Mouse (Mus musculus) adrenal gland, adult 8-10 months (tissue): ENCODE data around the gene Ccr10. TPM values are rescaled to one million over a fixed set of nuclear protein-coding genes. Genes with fewer than 3 reads are reported as not detected.
"Not testable (repeated sequence)": the region's sequence is repeated elsewhere in the genome, so short reads cannot be mapped to it uniquely, and the experiment has no call there.

Experiments used
- DNase-seq: peaks from one replicate; pipeline ENCODE4 v3.0.0; 2022
- total RNA-seq, 4 experiments: library from RNA; stranded (reverse); gene quantifications; 2 replicates each; pipeline ENCODE4 v1.2.4; 2022

Gene Ccr10
- total RNA-seq, 4 experiments from 2014 or later: 0.15 to 0.70 (median 0.36) TPM

DNA sequence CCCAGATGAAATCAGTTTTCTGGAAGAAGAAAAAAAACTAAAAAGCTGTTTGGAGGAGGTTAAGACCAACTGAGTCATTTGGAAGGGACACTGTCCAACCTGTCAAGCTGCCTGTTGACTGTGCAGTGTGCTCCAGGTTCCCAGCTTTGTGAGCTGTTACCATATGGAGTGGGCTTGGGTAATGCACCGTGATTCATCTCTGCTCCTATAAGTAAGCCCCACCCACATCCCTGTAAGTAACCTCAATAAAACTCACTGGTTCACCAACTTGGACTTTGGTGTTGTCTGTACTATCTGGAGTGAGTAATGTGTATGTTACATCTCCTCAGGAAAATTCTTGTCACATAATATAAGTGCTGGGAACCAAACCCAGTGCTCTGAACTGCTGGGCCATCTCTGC is 22.4 kb downstream of the Ccr10 start:
- no peak for DNase-seq

DNA sequence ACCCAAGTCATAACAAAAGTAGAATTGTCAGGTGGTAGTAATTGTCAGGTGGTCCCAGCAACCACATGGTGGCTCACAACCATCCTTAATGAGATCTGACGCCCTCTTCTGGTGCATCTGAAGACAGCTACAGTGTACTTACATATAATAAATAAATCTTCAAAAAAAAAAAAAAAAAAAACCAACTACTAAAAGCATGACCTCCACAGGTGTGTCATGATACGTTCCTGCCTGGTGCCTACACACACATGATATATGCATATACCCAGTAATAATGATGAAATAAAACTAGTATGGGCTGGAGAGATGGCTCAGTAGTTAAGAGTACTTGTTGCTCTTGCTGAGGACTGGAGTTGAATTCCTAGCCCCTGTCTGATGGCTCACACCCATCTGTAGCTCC is 24.2 kb downstream of the Ccr10 start:
- DNase-seq: no peak

DNA sequence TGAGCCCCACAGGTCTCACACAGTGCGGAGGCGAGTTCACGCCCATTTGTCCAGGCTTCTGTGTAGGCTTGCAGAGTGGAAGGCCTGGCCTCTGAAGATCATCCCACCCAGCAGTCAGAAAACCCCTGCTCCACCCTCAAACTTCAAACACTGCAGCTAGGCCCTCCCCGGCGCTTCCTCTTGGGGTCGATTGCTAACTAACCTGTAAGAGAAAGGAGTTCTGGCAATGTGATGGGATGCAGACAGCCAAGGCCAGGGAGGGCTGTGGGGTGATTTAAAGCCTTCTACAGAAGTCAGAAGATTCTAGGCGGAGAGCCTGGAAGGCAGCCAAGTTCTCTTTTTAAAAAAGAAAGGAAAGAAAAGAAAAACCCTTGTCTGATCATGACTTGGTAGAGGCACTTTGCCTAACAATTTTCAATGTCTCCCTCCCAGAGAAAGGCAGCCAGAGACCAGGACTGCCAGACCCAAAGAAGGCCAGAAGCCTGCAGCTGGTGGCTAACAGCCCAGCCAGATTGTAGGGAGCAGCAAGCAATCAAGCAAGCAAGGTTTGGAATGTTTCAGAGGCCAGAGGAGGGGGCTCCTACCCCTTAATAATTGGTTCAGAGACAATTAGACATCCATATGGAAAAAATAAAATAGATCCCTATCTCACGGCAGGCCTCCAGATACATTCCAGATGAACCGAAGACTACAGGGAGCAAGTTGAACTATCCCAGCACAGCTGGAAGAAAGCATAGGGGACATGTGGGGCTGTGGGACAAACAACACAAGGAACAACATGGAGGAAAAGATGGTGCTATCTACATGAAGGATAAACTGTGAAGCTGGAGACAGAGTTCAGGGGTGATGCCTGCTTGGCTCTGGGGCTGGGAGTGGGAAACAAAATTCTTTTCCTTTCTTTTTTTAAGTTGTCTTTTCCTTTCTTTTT is 25.8 kb downstream of the Ccr10 start:
- no peak for DNase-seq

DNA sequence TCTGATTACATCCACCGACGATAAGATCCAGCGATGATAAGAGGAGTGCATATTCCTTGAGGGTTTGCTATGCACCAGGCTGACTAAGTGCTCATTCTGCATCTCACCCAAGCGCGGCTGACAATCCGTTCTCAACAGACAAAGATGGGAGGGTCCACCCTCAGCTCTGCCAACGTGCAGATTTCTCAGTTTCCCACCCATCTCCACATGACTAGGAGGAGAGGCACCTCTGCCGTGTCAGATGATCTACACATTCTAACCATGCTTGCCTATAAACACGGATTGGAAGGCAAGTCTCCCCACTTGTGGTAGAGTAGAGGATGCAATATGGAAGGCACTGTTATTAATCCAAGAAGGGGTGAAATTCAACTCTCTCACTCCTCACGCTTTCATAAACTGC is 26.5 kb downstream of the Ccr10 start:
- DNase-seq: no peak

DNA sequence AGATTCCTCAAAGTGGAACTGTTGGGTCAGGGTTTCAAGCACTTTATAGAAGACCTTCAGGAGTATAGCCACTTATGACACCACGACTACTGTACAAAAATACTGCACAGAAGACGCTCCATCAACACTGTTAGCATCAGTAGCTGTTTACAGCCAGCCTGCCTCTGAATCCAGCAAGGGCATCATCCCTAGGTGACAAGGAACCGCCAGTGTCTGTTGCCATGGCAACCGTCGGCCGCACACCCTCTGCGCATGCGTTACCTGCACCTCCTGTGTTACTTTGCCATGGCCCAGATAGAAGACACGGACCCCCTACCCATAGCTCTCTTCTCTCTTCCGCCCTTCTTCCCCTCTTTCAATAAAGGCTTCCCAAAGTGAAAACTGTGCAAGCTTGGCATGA is 28.9 kb downstream of the Ccr10 start:
- DNase-seq: no peak

DNA sequence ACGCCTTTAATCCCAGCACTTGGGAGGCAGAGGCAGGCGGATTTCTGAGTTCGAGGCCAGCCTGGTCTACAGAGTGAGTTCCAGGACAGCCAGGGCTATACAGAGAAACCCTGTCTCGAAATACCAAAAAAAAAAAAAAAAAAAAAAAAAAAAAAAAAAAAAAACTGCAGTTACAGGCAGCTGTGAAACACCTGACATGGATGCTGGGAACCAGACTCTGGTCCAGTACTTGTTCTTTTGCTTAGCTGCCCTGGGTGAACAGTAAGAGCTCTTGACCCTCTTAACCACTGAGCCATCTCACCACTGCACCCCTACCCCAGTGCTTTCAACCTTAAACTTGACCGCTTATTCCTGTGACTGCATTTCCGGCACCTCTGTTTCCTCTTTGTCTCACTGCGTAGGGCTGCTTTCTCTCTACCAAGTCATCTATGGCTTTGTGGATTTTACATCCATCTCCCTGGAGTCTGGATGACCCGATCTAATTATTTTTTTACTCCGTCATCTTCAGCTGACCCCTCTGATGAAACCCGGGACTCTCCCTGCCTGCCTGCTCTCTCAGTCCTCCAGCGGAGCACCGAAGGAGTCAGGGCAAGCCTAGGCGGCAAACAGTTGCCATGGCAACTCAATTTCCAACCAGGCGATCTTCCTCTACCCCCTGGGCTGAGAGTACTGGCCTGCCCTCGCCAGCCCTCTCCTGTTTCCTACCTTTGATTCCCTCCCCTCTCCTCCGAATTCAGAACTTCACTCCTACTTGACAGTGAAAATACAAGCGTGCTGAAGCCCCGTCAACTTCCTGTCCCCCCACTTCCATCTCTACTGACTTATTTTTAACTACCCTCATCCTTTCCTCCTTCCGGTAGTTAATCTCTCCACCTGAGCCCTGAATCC is 31.7 kb downstream of the Ccr10 start:
- no peak for DNase-seq

DNA sequence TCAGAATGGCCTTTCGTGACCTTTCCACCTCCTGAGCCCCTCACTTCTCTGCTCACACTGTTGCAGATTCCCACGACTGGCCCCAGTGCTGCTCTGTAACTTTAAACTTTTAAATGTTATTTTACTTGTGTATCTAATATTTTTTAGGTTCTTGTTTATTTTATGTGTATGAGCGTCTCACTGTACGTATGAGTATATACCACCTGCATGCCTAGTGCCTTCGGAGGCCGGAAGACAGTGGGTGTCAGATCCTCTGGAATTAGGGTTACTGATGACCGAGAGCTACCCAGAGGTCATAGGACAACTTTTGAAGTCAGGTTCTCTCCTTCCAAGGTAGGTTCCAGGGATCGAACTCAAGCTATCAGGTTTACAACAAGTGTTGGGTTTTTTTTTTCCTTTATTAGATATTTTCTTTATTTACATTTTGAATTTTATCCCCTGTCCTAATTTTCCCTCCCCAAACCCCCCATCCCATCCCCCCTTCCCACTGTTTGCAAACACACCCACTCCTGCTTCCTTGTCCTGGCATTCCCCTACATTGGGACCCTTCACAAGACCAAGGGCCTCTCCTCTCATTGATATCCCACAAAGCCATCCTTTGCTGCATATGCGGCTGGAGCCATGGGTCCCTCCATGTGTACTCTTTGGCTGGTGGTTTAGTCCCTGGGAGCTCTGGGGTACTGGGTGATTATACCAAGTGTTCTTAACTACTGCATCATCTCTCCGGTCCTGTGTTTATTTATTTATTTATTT is 32.9 kb downstream of the Ccr10 start:
- no peak for DNase-seq

DNA sequence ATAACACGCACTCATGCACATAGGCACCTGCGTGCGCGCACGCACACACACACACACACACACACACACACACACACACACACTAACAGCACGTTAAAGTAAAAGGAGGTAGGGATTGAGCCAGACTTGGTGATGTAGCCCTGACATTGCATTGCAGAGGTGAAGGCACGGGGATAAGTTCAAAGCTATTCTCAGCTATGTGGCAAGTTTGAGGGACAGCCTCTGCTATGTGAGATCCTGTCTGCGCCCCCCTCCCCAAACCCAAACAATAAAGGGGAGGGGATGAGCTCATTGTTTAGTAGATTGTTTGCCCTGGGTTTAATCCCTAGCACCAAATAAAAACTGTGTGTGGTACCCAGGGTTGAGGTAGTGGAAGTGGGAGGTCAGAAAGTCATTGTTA is 34.2 kb downstream of the Ccr10 start:
- DNase-seq: no peak

DNA sequence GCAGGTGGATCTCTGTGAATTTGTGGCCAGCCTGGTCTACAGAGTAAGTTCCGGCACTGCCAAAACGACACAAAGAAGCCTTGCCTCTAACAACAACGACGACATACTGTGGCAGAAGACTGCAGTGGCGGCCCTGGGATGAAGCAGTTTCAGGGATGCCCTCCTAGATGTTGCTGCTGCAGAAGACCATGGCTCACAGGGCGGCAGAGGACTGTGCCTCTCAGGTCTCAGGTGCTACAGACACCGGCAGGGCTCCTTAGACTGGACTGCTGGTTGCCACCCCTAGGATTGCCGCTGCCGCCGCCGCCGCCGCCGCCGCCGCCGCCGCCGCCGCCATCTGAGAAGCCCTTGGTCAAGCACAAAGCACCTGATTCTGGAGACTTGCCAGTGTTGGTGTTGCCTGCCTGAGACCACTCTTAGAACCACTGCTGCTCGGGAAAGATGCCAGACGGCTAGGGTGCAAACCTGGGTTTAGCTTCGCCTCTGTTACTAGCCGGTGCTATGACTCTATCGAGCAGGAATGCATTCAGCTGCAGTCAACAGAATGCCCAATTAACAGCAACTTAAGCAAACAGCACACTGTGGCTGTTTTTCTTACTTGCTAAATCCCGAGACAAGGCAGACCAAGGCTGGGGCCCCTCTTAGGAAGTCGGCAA is 35.0 kb downstream of the Ccr10 start:
- no peak for DNase-seq

DNA sequence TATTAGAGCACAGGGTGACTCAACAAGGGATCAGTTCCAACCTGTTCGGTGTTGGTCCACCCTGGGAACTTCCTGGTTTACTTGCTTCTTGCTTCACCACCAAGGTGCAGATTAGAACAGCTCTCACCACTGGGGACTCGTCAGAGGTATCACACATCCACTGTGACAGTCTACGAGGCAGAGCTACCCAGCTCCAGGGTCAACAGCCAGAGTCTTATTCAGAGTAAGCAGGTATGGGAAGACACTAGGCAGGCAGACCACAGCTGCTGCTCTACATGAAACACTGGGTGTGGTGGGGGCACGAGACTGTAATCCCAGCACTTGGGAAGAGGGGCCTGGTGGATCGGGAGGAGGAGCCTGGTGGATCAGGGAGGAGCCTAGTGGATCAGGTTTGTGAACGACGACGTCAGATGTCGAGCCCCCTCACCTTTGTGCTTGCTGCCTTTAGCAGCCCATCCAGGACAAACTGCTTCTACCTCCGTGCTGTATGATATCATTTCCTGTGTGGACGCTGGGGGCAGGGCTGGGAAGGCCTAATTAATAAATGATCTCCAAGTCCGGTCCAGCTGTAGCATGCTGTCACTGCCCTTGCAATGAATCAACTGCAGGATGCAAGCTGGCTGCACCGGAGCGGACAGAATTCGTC is 36.6 kb downstream of the Ccr10 start:
- peak; percentile 60 for DNase-seq

DNA sequence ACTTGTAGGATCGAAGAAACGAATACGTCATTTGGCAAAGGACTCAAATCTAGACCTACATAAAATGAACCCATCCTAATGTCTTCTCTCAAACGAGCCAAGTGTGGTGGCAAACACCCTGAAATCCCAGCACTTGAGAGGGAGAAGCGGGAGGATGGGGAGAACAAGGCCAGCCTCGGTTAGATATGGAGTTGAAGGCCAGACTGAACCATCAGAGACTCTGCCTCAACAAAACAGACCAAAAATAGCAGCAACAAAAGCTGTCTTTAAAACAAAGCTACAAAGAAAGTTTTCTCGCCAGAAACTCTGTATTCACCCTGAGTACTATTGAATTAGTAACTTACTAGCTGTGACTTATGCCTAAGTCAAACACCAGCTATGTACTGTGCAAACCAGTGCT is 38.2 kb downstream of the Ccr10 start:
- DNase-seq: no peak

DNA sequence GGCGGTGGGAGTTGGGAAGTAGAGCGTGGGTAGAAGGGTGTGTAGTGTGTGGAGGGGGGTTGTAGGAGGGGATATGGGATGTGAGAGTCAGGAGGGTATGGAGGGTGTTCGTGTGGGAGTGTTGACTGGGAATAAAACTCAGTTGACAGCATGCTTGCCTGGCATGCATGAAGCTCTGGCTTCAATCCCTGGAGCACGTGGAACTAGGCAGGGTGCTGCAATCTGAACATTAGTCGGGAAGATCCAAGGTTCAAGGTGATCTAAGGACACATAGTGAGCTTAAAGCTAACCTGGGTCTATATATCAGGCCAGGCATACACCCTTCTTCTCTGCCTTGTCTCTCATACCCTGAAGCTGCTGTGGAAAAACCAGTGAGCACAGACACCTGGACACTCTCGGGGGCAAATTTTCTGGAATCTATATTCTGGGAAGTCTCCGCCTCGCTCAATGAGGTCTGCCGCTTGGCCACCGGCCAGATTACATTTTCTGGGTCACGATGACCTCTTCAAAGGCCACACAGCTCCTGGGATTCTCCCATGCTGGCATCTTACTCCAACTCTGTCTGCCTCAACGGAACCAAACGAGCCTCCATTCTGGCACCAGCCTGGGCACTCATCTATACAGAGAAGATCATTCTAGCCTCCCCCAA is 40.9 kb downstream of the Ccr10 start:
- DNase-seq: peak; percentile 77

DNA sequence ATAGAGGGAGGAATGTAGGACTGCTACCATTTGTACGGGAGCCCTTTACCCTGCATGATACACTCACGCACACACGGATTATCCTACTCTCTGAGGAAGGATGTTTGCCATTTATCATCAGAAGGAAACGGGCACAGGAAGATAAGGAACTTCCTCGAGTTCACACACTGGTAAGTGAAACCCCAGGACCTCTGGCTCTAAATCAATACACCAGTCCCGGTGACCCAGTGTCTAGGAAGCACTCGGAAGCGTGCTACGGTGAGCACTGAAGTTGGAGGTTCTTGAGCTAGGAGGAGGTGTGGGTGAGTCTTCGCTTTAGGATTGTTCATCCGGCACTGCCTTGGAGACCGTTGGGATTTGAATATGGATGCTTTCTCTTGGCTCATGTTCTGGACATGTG is 42.2 kb downstream of the Ccr10 start:
- DNase-seq: no peak

DNA sequence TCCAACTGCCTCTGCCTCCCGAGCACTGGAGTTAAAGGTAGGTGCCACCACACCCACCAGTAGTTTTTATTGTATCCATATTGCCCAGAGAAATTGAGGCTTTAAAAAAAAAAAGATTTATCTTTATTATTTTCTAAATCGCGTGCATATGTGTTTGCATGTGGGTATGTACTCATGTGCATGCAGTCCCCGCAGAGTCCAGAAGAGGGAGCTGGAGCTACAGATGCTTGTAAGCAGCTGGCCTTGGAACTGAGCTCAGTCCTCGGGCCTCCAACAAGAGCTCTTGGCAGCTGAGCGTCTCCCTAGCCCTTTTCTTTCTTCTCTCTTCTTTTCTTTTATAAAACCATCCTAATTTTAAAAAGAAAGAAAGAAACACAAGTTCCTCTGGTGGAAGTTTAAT is 43.5 kb downstream of the Ccr10 start:
- DNase-seq: no peak

DNA sequence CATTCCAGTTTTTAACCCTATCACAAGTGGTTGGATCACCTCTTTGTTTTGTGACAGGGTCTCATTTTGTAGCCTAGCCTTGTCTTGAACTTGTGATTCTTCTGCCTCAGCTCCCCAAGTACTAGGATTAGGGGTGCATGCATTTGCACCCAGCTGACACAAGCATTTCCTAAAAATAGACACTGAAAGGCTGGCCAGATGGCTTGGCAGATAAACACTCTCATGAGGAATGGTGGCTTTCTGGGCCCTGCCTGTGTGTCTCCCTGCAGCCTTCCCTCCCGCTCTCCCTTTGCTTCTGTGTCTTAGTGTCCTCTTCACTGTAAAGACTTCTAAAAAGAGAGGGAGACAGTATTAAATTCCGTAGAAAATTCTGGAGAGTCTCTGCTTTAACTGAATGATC is 44.1 kb downstream of the Ccr10 start:
- DNase-seq: no peak

DNA sequence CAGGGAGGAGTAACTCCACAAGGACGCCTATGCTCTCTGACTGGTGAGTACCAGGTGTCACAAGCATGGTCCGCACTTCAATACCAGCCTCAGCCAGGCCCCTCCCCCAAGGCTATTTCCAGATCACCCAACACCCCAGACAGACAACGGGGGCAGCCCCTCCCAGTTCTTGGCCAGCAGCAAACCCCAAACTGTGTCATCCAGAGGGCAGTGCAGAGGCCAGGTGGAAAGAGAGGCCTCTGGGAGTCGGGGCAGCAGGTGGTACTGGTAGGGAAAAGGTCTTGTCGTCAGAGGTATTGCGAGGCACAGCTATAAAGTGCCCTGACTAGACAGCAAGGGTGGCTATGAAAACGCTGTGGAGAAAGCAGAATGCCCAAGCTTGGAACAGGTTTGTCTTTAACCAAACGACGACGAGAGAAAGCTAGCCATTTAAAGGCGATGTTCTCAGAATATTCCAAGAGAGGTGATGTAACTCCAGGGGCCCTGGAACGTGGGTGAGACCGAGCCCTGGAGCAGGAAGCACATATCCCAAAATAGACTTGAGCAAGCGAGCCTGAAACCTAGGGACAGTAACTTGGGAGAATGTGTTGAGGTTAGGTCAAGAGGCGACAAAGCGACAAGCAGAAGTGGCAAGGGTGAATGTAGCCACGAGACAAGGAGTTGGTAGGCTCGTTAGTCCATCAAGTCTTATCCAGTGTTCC is 45.0 kb downstream of the Ccr10 start:
- DNase-seq: no peak

DNA sequence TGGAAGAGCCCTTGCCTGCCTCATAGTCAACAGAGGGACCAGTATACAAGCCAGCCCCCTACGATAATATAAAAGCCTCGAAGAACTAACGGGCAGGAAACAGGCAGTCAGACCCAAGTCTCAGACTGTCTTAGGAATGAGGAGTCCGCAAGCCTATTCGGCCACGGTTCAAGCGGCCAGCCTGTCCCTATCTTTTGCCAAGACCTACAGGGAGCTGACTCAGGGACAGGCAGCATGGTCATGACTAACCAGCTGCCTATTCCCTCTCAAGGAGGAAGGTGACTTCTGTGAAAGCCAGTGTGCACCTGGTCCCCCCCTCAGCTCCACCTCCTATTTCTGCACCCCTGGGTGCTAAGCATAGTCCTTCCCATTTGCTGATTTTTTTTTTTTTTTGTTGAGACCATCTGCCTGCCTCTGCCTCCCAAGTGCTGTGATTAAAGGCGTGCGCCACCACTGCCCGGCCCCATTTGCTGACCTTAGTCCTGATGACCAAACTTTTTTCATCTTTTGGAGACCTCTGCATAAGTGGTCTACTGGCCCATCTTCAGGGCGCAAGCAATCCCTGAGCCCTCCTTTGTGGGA is 46.2 kb downstream of the Ccr10 start:
- DNase-seq: no peak

DNA sequence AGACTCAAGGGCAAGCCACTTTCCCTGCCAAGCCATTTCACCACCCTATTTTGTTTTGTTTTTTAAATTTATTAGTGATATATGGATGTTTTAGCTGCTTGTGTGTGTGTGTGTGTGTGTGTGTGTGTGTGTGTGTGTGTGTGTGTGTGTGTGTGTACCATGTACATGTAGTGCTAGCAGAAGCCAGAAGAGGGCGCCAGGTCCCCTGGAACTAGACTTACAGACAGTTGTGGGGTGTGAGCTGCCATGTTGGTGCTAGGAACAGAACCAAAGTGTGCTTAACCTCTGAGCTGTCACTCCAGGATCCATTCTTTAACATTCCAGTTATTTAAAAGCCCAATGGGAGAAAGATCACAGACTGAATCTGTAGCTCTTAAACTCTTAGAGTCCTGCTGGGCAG is 48.2 kb downstream of the Ccr10 start:
- DNase-seq: no peak

DNA sequence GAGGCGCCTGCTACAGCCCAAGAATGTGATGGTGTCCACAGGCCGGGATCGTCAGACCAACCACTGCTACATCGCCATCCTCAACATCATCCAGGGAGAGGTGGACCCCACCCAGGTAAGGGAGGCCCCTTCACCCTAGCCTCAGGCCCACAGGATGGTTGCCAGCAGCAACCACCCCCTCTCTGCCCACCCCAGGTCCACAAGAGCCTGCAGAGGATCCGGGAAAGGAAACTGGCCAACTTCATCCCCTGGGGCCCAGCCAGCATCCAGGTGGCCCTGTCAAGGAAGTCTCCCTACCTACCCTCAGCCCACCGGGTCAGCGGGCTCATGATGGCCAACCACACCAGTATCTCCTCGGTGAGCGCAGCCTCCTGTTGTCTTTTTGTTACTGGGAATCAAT is 50.2 kb downstream of the Ccr10 start:
- DNase-seq: not testable (repeated sequence)

DNA sequence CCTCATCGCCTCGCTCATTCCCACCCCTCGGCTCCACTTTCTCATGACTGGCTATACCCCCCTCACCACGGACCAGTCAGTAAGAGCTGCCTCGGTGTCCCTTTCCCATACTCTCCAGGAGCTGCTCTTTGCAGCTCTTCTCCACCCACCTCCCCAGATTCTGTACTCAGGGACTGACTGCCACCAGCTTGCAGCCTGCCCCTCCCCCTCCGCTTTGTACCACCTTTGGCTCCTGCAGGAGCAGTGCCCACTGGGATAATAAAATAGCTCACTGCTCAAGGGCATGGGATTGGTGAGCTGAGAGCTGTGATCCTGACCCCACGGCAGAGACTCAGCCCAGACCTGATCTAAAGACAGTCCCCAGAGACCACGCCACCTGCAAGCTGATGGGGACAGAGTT is 50.7 kb downstream of the Ccr10 start:
- not testable (repeated sequence) for DNase-seq
